Mouse (Mus musculus) neural tube, embryonic 14.5 days (tissue): Measurements from ENCODE around the gene Aqp5. TPM values are rescaled to one million over a fixed set of nuclear protein-coding genes. Genes with fewer than 3 reads are reported as not detected.

Source experiments
- ATAC-seq: fragments of 200-750 bp; cut with Nextera tagmentation; 2 replicates; pipeline ENCODE4 v1.8.0; 2017; ENCODE audit warnings: low read depth, mild to moderate bottlenecking, moderate TSS enrichment, moderate library complexity
- H3K27ac ChIP-seq: fragments of 300-500 bp; sonication (generic); 2 replicates; pipeline ENCODE4 v1.5.1; 2014; ENCODE audit warnings: low read depth, mild to moderate bottlenecking, control low read depth, low read length, moderate library complexity, mixed read lengths
- H3K27me3 ChIP-seq: fragments of 300-500 bp; sonication (generic); 2 replicates; pipeline ENCODE4 v1.6.1; 2014; ENCODE audit warnings: low read length; ENCODE audit not compliant: control insufficient read depth, insufficient read depth
- H3K36me3 ChIP-seq: fragments of 300-500 bp; sonication (generic); 2 replicates; pipeline ENCODE4 v1.6.1; 2014; ENCODE audit warnings: low read length, mixed read lengths; ENCODE audit not compliant: control insufficient read depth, insufficient read depth
- H3K4me1 ChIP-seq: fragments of 300-500 bp; sonication (generic); 2 replicates; pipeline ENCODE4 v1.6.1; 2014; ENCODE audit warnings: low read length; ENCODE audit not compliant: control insufficient read depth, insufficient read depth
- H3K4me2 ChIP-seq: fragments of 300-500 bp; sonication (generic); 2 replicates; pipeline ENCODE4 v1.6.1; 2014; ENCODE audit warnings: mild to moderate bottlenecking, low read depth, low read length, control low read depth
- H3K4me3 ChIP-seq: fragments of 300-500 bp; sonication (generic); 2 replicates; pipeline ENCODE4 v1.5.1; 2014; ENCODE audit warnings: low read depth, low read length, control low read depth, mixed read lengths
- H3K9ac ChIP-seq: fragments of 300-500 bp; sonication (generic); replicated peaks from 2 replicates; pipeline ENCODE4 v1.6.1; 2014; ENCODE audit warnings: low read depth, mild to moderate bottlenecking, control low read depth, low read length, mixed read lengths
- H3K9me3 ChIP-seq: fragments of 300-500 bp; sonication (generic); 2 replicates; pipeline ENCODE4 v1.6.1; 2016; ENCODE audit warnings: low read length; ENCODE audit not compliant: control insufficient read depth
- WGBS: fragments of 180-500 bp; shearing (Covaris S2); extraction: QIAGEN DNeasy Blood & Tissue Kit; methylation state at CpG from one replicate; pipeline ENCODE4 v1.1.7; 2014; 5-methylcytosine and 5-hydroxymethylcytosine counted together
- polyA plus RNA-seq: library from polyadenylated mRNA; unstranded; fragments of >200 nt; fragmentation: Nextera tagmentation; extraction: Ambion mirVana; gene quantifications from 2 replicates; pipeline ENCODE4 v1.2.1, GENCODE M21; 2014

Gene Aqp5
- polyA plus RNA-seq, result 1.4 and 2.1 TPM in 2 replicates

- Histone ChIP-seq H3K9me3 (no peaks in the 10 kb centered on the region), H3K4me2 (peak within 1 kb of the TSS; percentile 44), H3K4me1 (0 out of 2 replicates have a peak, but pooled peaks cover 2% of the 10 kb centered on the region), H3K27me3 (peaks cover 46% of the 10 kb centered on the region), H3K27ac (no peak within 1 kb of the TSS), H3K36me3 (no peaks in the 10 kb centered on the region), H3K9ac (peak within 1 kb of the TSS; percentile 39; the same call in 1 of the 2 replicates), H3K4me3 (peak within 1 kb of the TSS; percentile 38)
- WGBS, result 1% methylated on average over 45 of the region's 83 CpGs
- peak; percentile 82 for ATAC-seq
Measured at GRCm38 (mm10) chr15:99590429-99591084, at the start of gene Aqp5. TSS of gene Aqp5 (plus strand) at chr15:99590782.

- Histone ChIP-seq H3K4me3 (no peak overlapping the region), H3K4me1 (no peaks in the 10 kb centered on the region), H3K36me3 (no peaks in the 10 kb centered on the region), H3K27ac (no peak overlapping the region), H3K9me3 (no peaks in the 10 kb centered on the region), H3K9ac (no peak overlapping the region), H3K27me3 (no peaks in the 10 kb centered on the region), H3K4me2 (no peak overlapping the region)
- WGBS, result 79% methylated on average over 7 of the region's 7 CpGs
- ATAC-seq, result no peak
Measured at GRCm38 (mm10) chr15:99544047-99544446, 46.5 kb upstream of the Aqp5 start.

GRCm38 (mm10) chr15:99546596-99546995 is 44.0 kb upstream of the Aqp5 start:
- no peak overlapping the region for H3K4me2 ChIP-seq
- no peaks in the 10 kb centered on the region for H3K36me3 ChIP-seq

GRCm38 (mm10) chr15:99547732-99548131 is 42.9 kb upstream of the Aqp5 start:
- no peak for ATAC-seq
- Histone ChIP-seq H3K9me3 (no peaks in the 10 kb centered on the region), H3K4me1 (no peaks in the 10 kb centered on the region), H3K4me3 (no peak overlapping the region), H3K27me3 (no peaks in the 10 kb centered on the region), H3K36me3 (no peaks in the 10 kb centered on the region), H3K27ac (no peak overlapping the region), H3K4me2 (no peak overlapping the region), H3K9ac (no peak overlapping the region)
- WGBS, result 80% methylated on average over 6 of the region's 6 CpGs

More at GRCm38 (mm10) chr15:99546596-99546995, 44.0 kb upstream of the Aqp5 start:
- Histone ChIP-seq H3K4me3 (no peak overlapping the region), H3K9ac (no peak overlapping the region), H3K9me3 (no peaks in the 10 kb centered on the region), H3K4me1 (no peaks in the 10 kb centered on the region), H3K27ac (no peak overlapping the region), H3K27me3 (no peaks in the 10 kb centered on the region)
- WGBS, result 44% methylated on average over 11 of the region's 11 CpGs
- no peak for ATAC-seq

GRCm38 (mm10) chr15:99549901-99550300 is 40.7 kb upstream of the Aqp5 start:
- no peak for ATAC-seq
- Histone ChIP-seq H3K36me3 (no peaks in the 10 kb centered on the region), H3K4me1 (no peaks in the 10 kb centered on the region), H3K9ac (no peak overlapping the region), H3K27ac (no peak overlapping the region), H3K27me3 (no peaks in the 10 kb centered on the region), H3K4me2 (no peak overlapping the region), H3K9me3 (no peaks in the 10 kb centered on the region), H3K4me3 (no peak overlapping the region)
- WGBS, result 52% methylated on average over 2 of the region's 2 CpGs

GRCm38 (mm10) chr15:99553767-99554166 is 36.8 kb upstream of the Aqp5 start:
- 77% methylated on average over 6 of the region's 6 CpGs for WGBS
- no peaks in the 10 kb centered on the region for H3K9me3 ChIP-seq

GRCm38 (mm10) chr15:99558947-99559346 is 31.6 kb upstream of the Aqp5 start:
- WGBS, result 88% methylated on average over 1 of the region's 1 CpGs
- H3K36me3 ChIP-seq, result no peaks in the 10 kb centered on the region
- H3K27me3 ChIP-seq, result no peaks in the 10 kb centered on the region
- no peak overlapping the region for H3K4me3 ChIP-seq
- no peaks in the 10 kb centered on the region for H3K9me3 ChIP-seq
- H3K4me1 ChIP-seq, result no peaks in the 10 kb centered on the region
- no peak overlapping the region for H3K4me2 ChIP-seq
- ATAC-seq, result no peak
- H3K27ac ChIP-seq, result no peak overlapping the region
- no peak overlapping the region for H3K9ac ChIP-seq

More at GRCm38 (mm10) chr15:99553767-99554166, 36.8 kb upstream of the Aqp5 start:
- Histone ChIP-seq H3K4me3 (no peak overlapping the region), H3K4me2 (no peak overlapping the region), H3K27me3 (no peaks in the 10 kb centered on the region), H3K4me1 (no peaks in the 10 kb centered on the region), H3K9ac (no peak overlapping the region), H3K36me3 (no peaks in the 10 kb centered on the region), H3K27ac (no peak overlapping the region)
- ATAC-seq, result no peak

- no peak for ATAC-seq
- Histone ChIP-seq H3K9ac (no peak overlapping the region), H3K27me3 (no peaks in the 10 kb centered on the region), H3K4me2 (no peak overlapping the region), H3K4me3 (no peak overlapping the region), H3K4me1 (no peaks in the 10 kb centered on the region), H3K27ac (no peak overlapping the region), H3K36me3 (no peaks in the 10 kb centered on the region), H3K9me3 (no peaks in the 10 kb centered on the region)
- 86% methylated on average over 10 of the region's 10 CpGs for WGBS
Measured at GRCm38 (mm10) chr15:99560246-99560645, 30.3 kb upstream of the Aqp5 start.

GRCm38 (mm10) chr15:99567371-99567770 is 23.2 kb upstream of the Aqp5 start:
- Histone ChIP-seq H3K4me3 (no peak overlapping the region), H3K9me3 (no peaks in the 10 kb centered on the region), H3K27ac (no peak overlapping the region), H3K9ac (no peak overlapping the region), H3K4me2 (no peak overlapping the region), H3K27me3 (no peaks in the 10 kb centered on the region), H3K4me1 (no peaks in the 10 kb centered on the region), H3K36me3 (no peaks in the 10 kb centered on the region)
- WGBS, result 82% methylated on average over 4 of the region's 4 CpGs
- no peak for ATAC-seq
